Mouse (Mus musculus) cerebellum, postnatal 36 days (tissue): Measurements from ENCODE around the gene Psmd7.
"Not testable (repeated sequence)": the region's sequence is repeated elsewhere in the genome, so short reads cannot be mapped to it uniquely, and the experiment has no call there.

Source experiments
- DNase-seq, 2 experiments: peaks; one replicate each; pipeline ENCODE4 v3.0.0; 2021 to 2022; ENCODE audit warnings: mixed read lengths in 2 of 2

Psmd7 gene

GRCm38 (mm10) chr8:107587995-107588780 is at the start of gene Psmd7:
Psmd7 (minus strand) TSS chr8:107588464.
- DNase-seq: peak; percentile 95 to 96

- no peak for DNase-seq
Observed at GRCm38 (mm10) chr8:107633734-107634133, 45.5 kb upstream of the Psmd7 start.

GRCm38 (mm10) chr8:107629701-107630100 is 41.4 kb upstream of the Psmd7 start:
- DNase-seq: no peak

DNA sequence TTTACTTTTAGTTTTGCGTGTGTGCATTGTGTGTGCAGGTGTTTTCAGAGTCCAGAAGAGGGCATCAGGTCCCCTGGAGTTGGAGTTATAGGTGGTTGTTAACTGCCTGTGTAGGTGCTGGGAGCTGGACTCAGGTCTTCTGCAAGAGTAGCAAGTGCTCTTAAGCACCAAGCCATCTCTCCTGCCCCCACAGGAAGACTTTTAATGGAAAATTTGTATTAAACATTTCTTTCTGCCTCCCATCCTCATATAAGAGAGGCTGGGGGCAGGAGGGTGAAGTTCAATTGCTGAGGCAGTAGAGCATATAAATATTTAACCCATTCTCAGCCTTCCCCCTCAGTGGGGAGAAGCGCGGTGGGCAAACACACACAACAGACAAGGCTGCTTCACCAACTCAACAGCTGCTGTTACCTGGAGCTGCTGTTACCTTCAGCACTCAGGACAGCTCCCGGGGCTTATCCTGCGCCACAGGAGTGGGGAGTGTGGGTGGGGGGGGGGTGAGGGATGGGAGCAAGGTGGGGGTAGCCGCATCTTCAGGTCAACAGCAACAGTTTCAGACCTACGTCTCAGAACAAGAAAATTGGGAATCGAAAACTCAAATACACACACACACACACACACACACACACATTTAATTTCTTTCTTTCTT is 40.4 kb upstream of the Psmd7 start:
- DNase-seq: no peak

DNA sequence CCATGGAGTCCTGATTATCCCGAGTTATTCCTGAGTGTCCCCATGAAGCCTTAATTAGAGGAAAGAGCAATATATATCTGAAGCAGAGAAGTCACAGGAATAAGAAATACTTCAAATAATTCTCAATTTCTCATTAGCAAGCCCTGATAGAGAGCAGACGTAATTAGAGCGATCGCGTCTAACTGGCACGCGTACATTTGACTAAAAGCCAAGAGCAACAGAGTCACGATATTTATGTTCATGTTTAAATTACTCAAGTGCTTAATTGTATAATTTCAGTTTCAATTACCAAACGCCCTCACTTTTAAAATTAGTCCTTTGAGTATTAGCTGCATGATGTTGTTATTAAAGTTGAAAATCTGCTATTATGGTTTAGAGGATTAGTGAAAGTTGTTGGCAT is 39.6 kb upstream of the Psmd7 start:
- no peak for DNase-seq

DNA sequence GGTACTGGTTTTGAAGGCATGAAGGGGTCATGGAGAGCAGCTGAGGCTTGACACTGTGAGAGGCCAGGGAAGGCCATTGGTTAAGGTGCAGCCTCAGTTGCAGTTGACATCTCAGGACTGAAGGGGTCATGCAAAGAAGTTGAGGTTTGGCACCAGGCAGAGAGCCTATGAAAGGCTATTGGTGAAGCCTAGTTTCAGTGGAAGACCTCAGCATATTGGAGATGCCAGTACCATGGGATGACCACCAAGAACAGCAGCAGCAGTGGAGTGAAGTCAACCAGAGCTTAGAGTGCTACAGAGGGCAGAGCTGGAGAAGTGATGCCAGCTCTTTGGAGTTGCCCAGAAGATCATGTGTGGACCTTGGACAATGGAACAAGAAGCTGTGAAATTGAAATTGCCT is 36.0 kb upstream of the Psmd7 start:
- DNase-seq: not testable (repeated sequence)

GRCm38 (mm10) chr8:107621930-107622623 is 33.8 kb upstream of the Psmd7 start:
- DNase-seq: no peak

DNA sequence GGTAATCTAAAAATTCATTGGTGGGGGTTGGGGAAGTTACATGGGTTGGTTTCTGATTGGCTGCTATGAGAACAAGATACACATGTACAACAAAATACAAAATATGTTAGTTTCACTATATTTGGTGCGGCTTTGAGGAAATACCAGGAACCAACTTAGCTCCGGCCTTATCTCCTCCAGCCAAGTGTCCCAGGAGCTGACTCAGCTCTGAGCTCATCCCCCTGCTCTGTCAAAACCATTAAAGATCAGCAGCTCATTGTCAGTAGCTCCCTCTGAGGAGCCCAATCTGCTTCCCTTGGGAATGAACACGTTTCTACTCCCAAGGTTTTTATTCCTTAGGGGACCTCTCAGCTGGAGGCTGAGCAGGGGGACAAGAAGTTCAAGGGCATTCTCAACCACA is 32.9 kb upstream of the Psmd7 start:
- no peak for DNase-seq

DNA sequence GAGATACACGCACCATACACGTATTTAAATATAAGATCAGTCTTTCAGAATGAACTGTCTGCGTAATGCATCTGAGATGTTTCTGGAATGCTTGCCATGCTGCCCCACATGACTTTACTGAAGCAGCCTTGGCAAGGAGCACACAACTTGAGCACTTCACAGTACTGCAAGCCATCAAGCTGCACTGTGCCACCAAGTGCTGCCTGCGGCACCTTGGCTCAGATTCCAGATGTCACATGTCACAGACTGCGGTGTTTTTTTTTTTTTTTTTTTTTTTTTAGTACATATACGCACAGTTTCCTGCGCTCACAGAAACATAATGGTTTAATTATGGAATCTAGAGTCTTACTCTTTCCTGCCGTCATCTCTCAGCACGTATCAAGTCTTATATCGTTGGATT is 30.2 kb upstream of the Psmd7 start:
- DNase-seq: no peak

GRCm38 (mm10) chr8:107613411-107613810 is 25.1 kb upstream of the Psmd7 start:
- no peak for DNase-seq

- DNase-seq: no peak
Observed at GRCm38 (mm10) chr8:107610845-107611244, 22.6 kb upstream of the Psmd7 start.

DNA sequence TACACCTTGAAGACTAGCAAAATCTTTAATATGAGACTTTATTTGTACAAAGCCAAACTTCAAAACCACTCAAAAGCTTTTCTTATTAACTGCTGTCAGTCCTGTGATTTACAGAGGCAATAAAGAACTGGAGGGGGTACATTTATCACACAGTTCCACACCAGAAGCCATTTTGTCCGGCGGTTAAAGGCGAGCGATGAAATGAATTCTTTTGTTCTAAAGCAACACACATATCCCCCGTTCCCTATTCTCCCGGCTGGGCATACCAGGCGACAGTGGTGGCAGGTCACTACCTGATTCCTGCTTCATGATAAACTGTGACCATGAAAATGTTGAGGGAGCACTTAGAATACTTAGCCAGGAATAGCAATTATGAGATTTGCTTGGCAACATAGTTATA is 20.5 kb upstream of the Psmd7 start:
- DNase-seq: no peak

DNA sequence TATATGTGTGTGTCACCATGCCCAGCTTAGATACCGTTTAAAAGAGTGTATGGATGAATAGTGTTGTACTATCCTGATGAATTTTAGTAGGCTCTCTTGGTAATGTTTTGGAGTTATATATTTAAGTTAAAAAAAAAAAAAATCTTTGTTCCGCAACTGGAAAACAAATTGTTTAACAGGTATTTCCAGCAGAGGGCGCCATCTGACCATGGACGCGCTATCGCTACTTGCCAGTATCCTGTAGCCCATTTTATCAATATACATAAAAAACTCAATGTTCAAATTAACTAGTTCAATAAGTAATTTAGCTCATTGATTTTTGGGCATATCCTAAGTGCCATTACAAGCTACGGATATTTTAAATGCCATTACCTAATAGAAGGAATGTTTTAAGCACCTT is 14.8 kb upstream of the Psmd7 start:
- peak; percentile 51 to 64 for DNase-seq

GRCm38 (mm10) chr8:107599691-107600090 is 11.4 kb upstream of the Psmd7 start:
- DNase-seq: no peak

DNA sequence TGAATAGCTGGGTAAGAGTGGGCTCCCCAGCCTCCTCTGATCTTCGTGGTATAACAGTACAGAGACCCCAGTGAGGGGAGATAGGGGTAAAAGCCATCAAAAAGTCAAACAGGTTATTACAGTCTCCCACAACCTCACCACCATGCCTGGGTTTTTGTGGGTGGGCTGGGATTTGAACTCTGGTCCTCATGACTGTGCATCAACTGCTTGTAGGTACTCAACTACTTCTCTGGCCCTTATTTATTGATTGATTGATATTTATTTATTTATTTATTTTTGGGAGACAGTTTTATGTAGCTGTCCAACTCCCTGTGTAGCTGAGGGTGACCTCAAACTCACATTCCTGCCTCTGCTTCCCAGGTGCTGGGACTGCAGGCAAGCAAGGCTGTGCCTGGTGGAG is 9.5 kb upstream of the Psmd7 start:
- no peak for DNase-seq

GRCm38 (mm10) chr8:107594817-107595216 is 6.6 kb upstream of the Psmd7 start:
- DNase-seq: no peak

GRCm38 (mm10) chr8:107593967-107594729 is 5.9 kb upstream of the Psmd7 start:
- no peak for DNase-seq

DNA sequence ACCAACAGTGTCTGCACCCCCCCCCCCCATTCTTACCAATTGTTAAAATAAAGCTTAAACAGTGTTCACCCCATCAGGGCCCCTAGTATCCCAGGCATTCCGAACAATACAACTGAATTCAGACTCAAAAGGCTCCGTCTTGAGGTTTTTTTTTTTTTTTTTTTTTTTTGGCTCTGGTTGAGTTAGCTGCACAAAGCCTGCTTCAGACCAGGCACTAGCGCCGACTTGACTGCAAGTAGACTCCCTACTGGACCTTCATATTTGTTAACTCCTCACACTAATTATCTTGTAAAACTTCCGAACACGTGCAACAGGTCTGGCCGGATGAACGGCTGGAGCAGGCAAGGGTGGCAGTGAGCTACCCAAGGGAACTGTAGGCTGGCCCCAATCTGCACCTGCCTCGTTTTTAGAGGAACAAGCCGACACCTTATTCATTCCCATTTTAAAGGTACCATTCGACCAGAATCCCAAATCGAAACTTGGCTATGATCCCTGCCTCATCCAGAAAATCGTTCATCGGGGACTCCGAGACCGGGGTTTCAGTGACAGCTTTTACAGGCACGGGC is 752 bp downstream of the Psmd7 start:
- no peak for DNase-seq

- DNase-seq: no peak
Observed at GRCm38 (mm10) chr8:107582136-107582535, 6.1 kb downstream of the Psmd7 start.

GRCm38 (mm10) chr8:107581536-107581935 is 6.7 kb downstream of the Psmd7 start:
- DNase-seq: no peak

DNA sequence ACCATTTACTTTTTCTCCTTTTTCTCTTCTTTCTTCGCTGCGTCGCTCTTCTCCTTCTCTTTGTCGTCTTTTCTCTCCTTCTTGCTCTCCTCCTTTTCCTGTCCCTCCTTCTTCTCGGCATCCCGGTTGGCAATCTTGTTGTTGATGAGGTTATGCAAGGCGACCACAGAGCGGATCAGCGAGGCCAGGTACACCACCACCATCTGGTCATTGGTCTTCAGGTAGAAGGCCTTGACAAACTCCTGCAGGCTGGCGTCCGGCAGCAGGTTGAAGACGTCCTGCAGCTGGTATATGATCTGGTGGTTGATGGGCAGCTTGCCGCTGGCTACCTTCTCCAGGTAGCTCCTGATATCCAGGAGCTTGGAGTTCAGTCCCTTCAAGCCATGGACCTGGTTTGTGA is 7.4 kb downstream of the Psmd7 start:
- DNase-seq: no peak

DNA sequence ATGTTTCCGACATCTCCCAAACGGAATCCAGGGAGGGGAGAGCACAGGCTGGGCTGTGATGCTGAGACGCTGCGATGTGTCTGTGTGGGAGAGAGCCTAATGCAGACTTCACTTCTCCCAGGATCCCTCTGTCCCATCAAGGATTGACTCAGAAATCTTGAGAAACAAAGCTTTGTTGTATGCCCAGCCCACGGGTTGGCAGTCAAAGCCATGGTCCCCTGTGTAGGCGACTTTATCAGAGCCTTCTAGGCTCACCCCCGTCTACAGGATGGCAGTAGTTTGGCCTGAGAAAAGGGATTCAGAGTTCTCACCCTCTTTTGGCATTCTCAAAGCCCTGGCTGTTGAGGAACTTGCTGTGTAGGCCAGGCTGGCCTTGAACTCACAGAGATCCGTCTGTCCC is 9.7 kb downstream of the Psmd7 start:
- no peak for DNase-seq

- DNase-seq: no peak
Observed at GRCm38 (mm10) chr8:107578132-107578531, 10.1 kb downstream of the Psmd7 start.
